In the genomic region with DNA sequence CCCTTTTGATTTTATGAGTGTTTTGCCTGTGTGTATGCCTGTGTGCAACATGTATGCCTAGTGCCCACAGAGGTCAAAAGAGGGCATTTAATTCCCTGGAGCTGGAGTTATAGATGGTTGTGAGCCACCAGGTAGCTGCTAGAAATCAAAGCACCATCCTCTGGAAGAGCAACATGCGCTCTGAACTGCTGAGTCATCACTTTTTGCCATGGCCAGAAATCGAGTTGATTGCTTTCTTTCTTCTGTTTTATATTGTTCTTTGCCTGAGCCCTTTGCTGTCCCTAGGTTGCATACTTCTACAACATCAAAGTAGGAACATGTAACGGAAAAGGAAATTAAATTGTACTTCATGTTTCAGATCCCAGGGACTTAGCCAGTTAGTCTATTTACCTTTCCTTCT, we compare ENCODE assay signal across 21 mouse cellular contexts. TPM values are rescaled to one million over a fixed set of nuclear protein-coding genes. Genes with fewer than 3 reads are reported as not detected.
DNase-seq lines count a peak whose midpoint lies in the region; TF ChIP-seq lines count a peak whose summit lies in the region.
"Had no signal": no experiment of that assay in that cellular context is flagged by ENCODE, and none has a peak within 500 bp of the region (broad histone marks: within the 10 kb centered on the region; RNA-seq: fewer than 3 reads in every experiment).

No protein-coding gene starts in this region.

- H3K79me2 ChIP-seq in CH12.LX (replicated peaks; ENCODE audit: control insufficient read depth, extremely low read depth, insufficient read depth, poor library complexity, severe bottlenecking) (peaks cover 63% of the 10 kb centered on the region), MEL (ENCODE audit: control insufficient read depth, insufficient read depth, low read length, poor library complexity) (peaks cover 29% of the 10 kb centered on the region)

- TF ChIP-seq EP300 in CH12.LX (IDR thresholded peaks at IDR 0.05; ENCODE audit: low read length) (no peak), MEL (IDR thresholded peaks at IDR 0.05; ENCODE audit: low read depth in 1 of 2, low read length in 2 of 2) (no peak)

- in situ Hi-C loops in CH12.LX (cut with MboI; ENCODE audit: low pct_ligation_motif_present, low pct_unique_long_range_greater_than_20kb, low sequenced_read_pairs), result no loop called here

- dilution Hi-C loops in CH12.LX (cut with MboI; ENCODE audit: extremely low pct_ligation_motif_present, extremely low pct_unique_long_range_greater_than_20kb, low sequenced_read_pairs), result no loop called here

- no peak overlapping the region for H3K4me2 ChIP-seq in CH12.LX (ENCODE audit: insufficient read depth, low read depth, poor library complexity, severe bottlenecking)
- H3K4me2 ChIP-seq: embryonic facial prominence, embryonic 12.5 days; forebrain, embryonic 13.5 days; forebrain, embryonic 15.5 days had no signal

- DNase-seq in layer of hippocampus, adult 2 months (ENCODE audit: low spot score in 2 of 2), result no peak
- no peak for DNase-seq in layer of hippocampus, adult 8-10 months (ENCODE audit: low spot score in 2 of 2)
- DNase-seq in CH12.LX (ENCODE audit: extremely low read depth) (no peak), MEL (ENCODE audit: low read depth, low spot score) (no peak)
- DNase-seq in urinary bladder, postnatal 25 days (ENCODE audit: low spot score), result no peak
- DNase-seq: adrenal gland, adult 2 months; adrenal gland, postnatal 10 days; adrenal gland, postnatal 25 days; B cell, adult 2 months; cerebellum, adult 11 months; cerebellum, adult 18-20 months; cerebellum, adult 8-10 months; cerebellum, adult 9-11 months; cerebellum, postnatal 14 days; cerebellum, postnatal 36 days; forebrain, postnatal 0 days had no signal

- H3K4me1 ChIP-seq in CH12.LX (ENCODE audit: control insufficient read depth in 1 of 2, insufficient read depth in 2 of 2) (peaks cover 2 to 41% of the 10 kb centered on the region in 2 experiments; a peak in 2 of 4 replicates), MEL (ENCODE audit: control insufficient read depth in 1 of 2, insufficient read depth in 2 of 2, low read length in 2 of 2) (peaks cover 0 to 2% of the 10 kb centered on the region in 2 experiments; a peak in 1 of 4 replicates)

- 0 out of 2 replicates have a peak overlapping the region, but pooled peaks have one; percentile 7 for H3K27ac ChIP-seq in layer of hippocampus, adult 2 months
- H3K27ac ChIP-seq in CH12.LX (ENCODE audit: insufficient read depth, low read depth) (no peak overlapping the region), MEL (ENCODE audit: control insufficient read depth, low read depth, low read length) (no peak overlapping the region)
- H3K27ac ChIP-seq: embryonic facial prominence, embryonic 10.5 days; embryonic facial prominence, embryonic 12.5 days; forebrain, embryonic 13.5 days; forebrain, embryonic 15.5 days had no signal

- H3K9me3 ChIP-seq in CH12.LX (replicated peaks; ENCODE audit: low read length) (no peaks in the 10 kb centered on the region), MEL (replicated peaks; ENCODE audit: insufficient read depth, low read length) (no peaks in the 10 kb centered on the region)
- H3K9me3 ChIP-seq: embryonic facial prominence, embryonic 10.5 days; embryonic facial prominence, embryonic 12.5 days; forebrain, embryonic 13.5 days; forebrain, embryonic 15.5 days; G1E had no signal

- H3K9ac ChIP-seq in CH12.LX (ENCODE audit: insufficient read depth, low read depth) (no peak overlapping the region), MEL (ENCODE audit: control insufficient read depth, low read depth, low read length, poor library complexity, severe bottlenecking) (no peak overlapping the region)
- H3K9ac ChIP-seq: embryonic facial prominence, embryonic 12.5 days; forebrain, embryonic 13.5 days; forebrain, embryonic 15.5 days; forebrain, postnatal 0 days had no signal

- TF ChIP-seq POLR2A in CH12.LX (IDR thresholded peaks at IDR 0.05; ENCODE audit: low read depth, low read length) (no peak), MEL (IDR thresholded peaks at IDR 0.05; ENCODE audit: control insufficient read depth in 1 of 2, insufficient read depth in 1 of 2, low read depth in 1 of 2, low read length in 2 of 2, poor library complexity in 1 of 2) (no peak)

- no peak for TF ChIP-seq CTCF in layer of hippocampus, adult 2 months (conservative IDR thresholded peaks at IDR 0.05)
- TF ChIP-seq CTCF in CH12.LX (conservative IDR thresholded peaks at IDR 0.05 in 1 of 2, IDR thresholded peaks at IDR 0.05 in 1 of 2; ENCODE audit: low read depth in 2 of 2, low read length in 2 of 2), result no peak
- TF ChIP-seq CTCF in MEL (IDR thresholded peaks at IDR 0.05 in 2 of 3, conservative IDR thresholded peaks at IDR 0.05 in 1 of 3; ENCODE audit: control insufficient read depth in 1 of 3, insufficient read depth in 1 of 3, low read depth in 2 of 3, low read length in 3 of 3, poor library complexity in 1 of 3, severe bottlenecking in 1 of 3), result no peak

- H3K36me3 ChIP-seq in CH12.LX (replicated peaks in 1 of 2; ENCODE audit: control insufficient read depth in 1 of 2, insufficient read depth in 1 of 2, low read length in 1 of 2) (peaks cover 18 to 53% of the 10 kb centered on the region in 2 experiments), MEL (ENCODE audit: control insufficient read depth in 1 of 2, insufficient read depth in 2 of 2, low read length in 2 of 2) (peaks cover 9% of the 10 kb centered on the region in 2 experiments)

- H3K27me3 ChIP-seq in CH12.LX (replicated peaks) (no peaks in the 10 kb centered on the region), MEL (ENCODE audit: control insufficient read depth in 1 of 2, insufficient read depth in 2 of 2, low read length in 2 of 2) (no peaks in the 10 kb centered on the region)
- H3K27me3 ChIP-seq: embryonic facial prominence, embryonic 12.5 days; forebrain, embryonic 13.5 days; forebrain, embryonic 15.5 days had no signal

- no peak overlapping the region for H3K4me3 ChIP-seq in layer of hippocampus, adult 2 months
- H3K4me3 ChIP-seq in CH12.LX (replicated peaks in 1 of 3; ENCODE audit: low read depth in 2 of 3, low read length in 2 of 3, poor library complexity in 1 of 3), result no peak overlapping the region
- H3K4me3 ChIP-seq in MEL (ENCODE audit: control insufficient read depth in 1 of 2, insufficient read depth in 1 of 2, low read depth in 2 of 2, low read length in 2 of 2), result no peak overlapping the region
- H3K4me3 ChIP-seq: embryonic facial prominence, embryonic 10.5 days; embryonic facial prominence, embryonic 12.5 days; forebrain, embryonic 13.5 days; forebrain, embryonic 15.5 days had no signal

- no peak for TF ChIP-seq RAD21 in CH12.LX (IDR thresholded peaks at IDR 0.05; ENCODE audit: low read depth, low read length)
- no peak for TF ChIP-seq RAD21 in MEL (IDR thresholded peaks at IDR 0.05; ENCODE audit: low read depth, low read length)

TF ChIP-seq in CH12.LX, 34 proteins besides CTCF, POLR2A, EP300 and RAD21:
- TF ChIP-seq MAZ (IDR thresholded peaks at IDR 0.05; ENCODE audit: low read depth, low read length), result no peak
- peak; percentile 99 for TF ChIP-seq MAFK (IDR thresholded peaks at IDR 0.05; ENCODE audit: insufficient replicate concordance, low read length)
TF ChIP-seq in CH12.LX: peak in this region for 1.

TF ChIP-seq in MEL, 35 proteins besides CTCF, POLR2A, EP300 and RAD21:
- TF ChIP-seq RCOR1 (IDR thresholded peaks at IDR 0.05; ENCODE audit: low read depth, low read length), result no peak
- peak; percentile 94 for TF ChIP-seq MAFK (IDR thresholded peaks at IDR 0.05; ENCODE audit: borderline replicate concordance, low read depth, low read length)

RNA-seq across cellular contexts. Expression of gene Wdr37, which starts 6.7 kb away (rescaled TPM):
- total RNA-seq in layer of hippocampus, adult 2 months (2021), result 10 to 100 TPM; 88.3 to 92.9 TPM
- total RNA-seq in layer of hippocampus, adult 8-10 months (2022), result 100 to 1,000 TPM in 3 of 4 experiments, 10 to 100 TPM in 1; 82.9 to 119 (median 110) TPM
- 11.8 and 13.9 TPM in 2 replicates for total RNA-seq in CH12.LX (2012; rRNA removed)
- total RNA-seq in CH12.LX (2014; rRNA removed), result 13.4 and 19.3 TPM in 2 replicates
- polyA plus RNA-seq in CH12.LX (2012; ENCODE audit: insufficient read length, low read depth), result 23.0 and 24.2 TPM in 2 replicates
- 8.6 and 9.5 TPM in 2 replicates for total RNA-seq in MEL (2012; rRNA removed)
- 10 to 100 TPM in 1 of 2 experiments, not detected in 1; 14.7 TPM for polyA plus RNA-seq in MEL (2012; ENCODE audit: insufficient read depth in 1 of 2, insufficient read length in 2 of 2, low read depth in 1 of 2, low replicate concordance in 2 of 2, missing spikeins in 1 of 2)

RNA-seq across cellular contexts. Expression of gene Idi1, which starts 20.3 kb away (rescaled TPM):
- 10 to 100 TPM; 28.4 to 32.1 TPM for total RNA-seq in layer of hippocampus, adult 2 months (2021)
- 10 to 100 TPM; 34.0 to 38.6 (median 37.6) TPM for total RNA-seq in layer of hippocampus, adult 8-10 months (2022)
- 36.2 and 57.4 TPM in 2 replicates for total RNA-seq in CH12.LX (2012; rRNA removed)
- 226 and 253 TPM in 2 replicates for total RNA-seq in CH12.LX (2014; rRNA removed)
- 126 TPM in 2 replicates for polyA plus RNA-seq in CH12.LX (2012; ENCODE audit: insufficient read length, low read depth)
- total RNA-seq in MEL (2012; rRNA removed), result 19.9 and 22.1 TPM in 2 replicates
- 10 to 100 TPM in 1 of 2 experiments, not detected in 1; 22.5 TPM for polyA plus RNA-seq in MEL (2012; ENCODE audit: insufficient read depth in 1 of 2, insufficient read length in 2 of 2, low read depth in 1 of 2, low replicate concordance in 2 of 2, missing spikeins in 1 of 2)
